Mouse (Mus musculus) stomach, postnatal 0 days (tissue): ENCODE results near the gene Dtnbp1. TPM values are rescaled to one million over a fixed set of nuclear protein-coding genes. Genes with fewer than 3 reads are reported as not detected.

Experiments
- ATAC-seq: fragments of 200-750 bp; cut with Nextera tagmentation; 2 replicates; pipeline ENCODE4 v1.8.0; 2017; ENCODE audit not compliant: low FRiP score, low TSS enrichment
- DNase-seq: peaks from one replicate; pipeline ENCODE4 v3.0.0-alpha.2; 2016; ENCODE audit warnings: low spot score
- H3K27ac ChIP-seq: fragments of 300-500 bp; sonication (generic); replicated peaks from 2 replicates; pipeline ENCODE4 v1.5.1; 2014; ENCODE audit warnings: mild to moderate bottlenecking, control low read depth
- H3K27me3 ChIP-seq: fragments of 300-500 bp; sonication (generic); 2 replicates; pipeline ENCODE4 v1.6.1; 2014; ENCODE audit warnings: low read length; ENCODE audit not compliant: control insufficient read depth, insufficient read depth
- H3K36me3 ChIP-seq: fragments of 300-500 bp; sonication (generic); 2 replicates; pipeline ENCODE4 v1.6.1; 2014; ENCODE audit warnings: low read length, mixed read lengths; ENCODE audit not compliant: control insufficient read depth, insufficient read depth
- H3K4me1 ChIP-seq: fragments of 300-500 bp; sonication (generic); replicated peaks from 2 replicates; pipeline ENCODE4 v1.6.1; 2014; ENCODE audit warnings: antibody characterized with exemption; ENCODE audit not compliant: control insufficient read depth, insufficient read depth
- H3K4me2 ChIP-seq: fragments of 300-500 bp; sonication (generic); replicated peaks from 2 replicates; pipeline ENCODE4 v1.6.1; 2014; ENCODE audit warnings: low read depth, mild to moderate bottlenecking, control low read depth, moderate library complexity
- H3K4me3 ChIP-seq: fragments of 300-500 bp; sonication (generic); 2 replicates; pipeline ENCODE4 v1.5.1; 2014; ENCODE audit warnings: low read depth, low read length, control low read depth
- H3K9ac ChIP-seq: fragments of 300-500 bp; sonication (generic); 2 replicates; pipeline ENCODE4 v1.6.1; 2014; ENCODE audit warnings: mild to moderate bottlenecking, low read length, control low read depth, mixed read lengths
- H3K9me3 ChIP-seq: fragments of 300-500 bp; sonication (generic); 2 replicates; pipeline ENCODE4 v1.6.1; 2016; ENCODE audit warnings: low read length; ENCODE audit not compliant: control insufficient read depth
- CTCF ChIP-seq: IDR thresholded peaks from 2 replicates; pipeline ENCODE4 v1.5.1; 2016; ENCODE audit warnings: antibody characterized with exemption, low read depth, mild to moderate bottlenecking, moderate library complexity
- EP300 ChIP-seq: optimal IDR thresholded peaks from 2 replicates; pipeline ENCODE3; 2016; ENCODE audit warnings: antibody characterized with exemption
- WGBS: fragments of 180-500 bp; shearing (Covaris S2); extraction: QIAGEN DNeasy Blood & Tissue Kit; methylation state at CpG from one replicate; pipeline ENCODE4 v1.1.7; 2014; 5-methylcytosine and 5-hydroxymethylcytosine counted together
- polyA plus RNA-seq: library from polyadenylated mRNA; unstranded; fragments of >200 nt; fragmentation: Nextera tagmentation; extraction: Ambion mirVana; gene quantifications from 2 replicates; pipeline ENCODE4 v1.2.1, GENCODE M21; 2015

The Dtnbp1 gene
- polyA plus RNA-seq, 1 experiment from 2014 or later: 47.7 TPM

GRCm38 (mm10) chr13:45006483-45006882 is 4.5 kb upstream of the Dtnbp1 start:
- 82% methylated on average over 5 of the region's 5 CpGs for WGBS
- no peak for DNase-seq
- Histone ChIP-seq H3K9ac (no peak overlapping the region), H3K9me3 (no peaks in the 10 kb centered on the region), H3K36me3 (no peaks in the 10 kb centered on the region), H3K4me3 (no peak overlapping the region), H3K4me1 (no peaks in the 10 kb centered on the region), H3K4me2 (no peak overlapping the region), H3K27me3 (no peaks in the 10 kb centered on the region), H3K27ac (no peak overlapping the region)
- TF ChIP-seq EP300 (no peak), CTCF (peak; percentile 67)
- no peak for ATAC-seq

- no peak for TF ChIP-seq EP300
- TF ChIP-seq CTCF: no peak
- no peak for DNase-seq
These were observed 3.9 kb upstream of the Dtnbp1 start for GRCm38 (mm10) chr13:45005861-45006260.

GRCm38 (mm10) chr13:45004987-45005592 is 3.1 kb upstream of the Dtnbp1 start:
- Histone ChIP-seq H3K4me1 (no peaks in the 10 kb centered on the region), H3K27ac (no peak overlapping the region), H3K4me2 (no peak overlapping the region), H3K9me3 (no peaks in the 10 kb centered on the region), H3K4me3 (no peak overlapping the region), H3K36me3 (no peaks in the 10 kb centered on the region), H3K9ac (no peak overlapping the region), H3K27me3 (no peaks in the 10 kb centered on the region)
- WGBS: 59% methylated on average over 5 of the region's 5 CpGs
- no peak for ATAC-seq
- TF ChIP-seq CTCF (no peak), EP300 (no peak)
- DNase-seq: no peak

More at GRCm38 (mm10) chr13:45005861-45006260, 3.9 kb upstream of the Dtnbp1 start:
- 65% methylated on average over 7 of the region's 7 CpGs for WGBS
- Histone ChIP-seq H3K4me1 (no peaks in the 10 kb centered on the region), H3K27ac (no peak overlapping the region), H3K27me3 (no peaks in the 10 kb centered on the region), H3K9me3 (no peaks in the 10 kb centered on the region), H3K36me3 (no peaks in the 10 kb centered on the region), H3K9ac (no peak overlapping the region), H3K4me2 (no peak overlapping the region), H3K4me3 (no peak overlapping the region)
- no peak for ATAC-seq

- Histone ChIP-seq H3K4me2 (no peak overlapping the region), H3K9ac (no peak overlapping the region), H3K27me3 (no peaks in the 10 kb centered on the region), H3K27ac (no peak overlapping the region), H3K36me3 (no peaks in the 10 kb centered on the region), H3K9me3 (no peaks in the 10 kb centered on the region), H3K4me1 (no peaks in the 10 kb centered on the region), H3K4me3 (no peak overlapping the region)
- DNase-seq (no peak), ATAC-seq (no peak)
- TF ChIP-seq CTCF (no peak), EP300 (no peak)
- WGBS: 70% methylated on average over 5 of the region's 5 CpGs
These were observed 1.1 kb upstream of the Dtnbp1 start for GRCm38 (mm10) chr13:45003026-45003425.

- no peaks in the 10 kb centered on the region for H3K9me3 ChIP-seq
- peak overlapping the region; percentile 82 for H3K27ac ChIP-seq
- peak overlapping the region; percentile 77 for H3K4me2 ChIP-seq
- under 1% methylated on average over 49 of the region's 52 CpGs for WGBS
- no peaks in the 10 kb centered on the region for H3K36me3 ChIP-seq
- DNase-seq (peak; percentile 73), ATAC-seq (peak; percentile 79)
- H3K9ac ChIP-seq: peak overlapping the region; percentile 89
- TF ChIP-seq EP300: no peak
- peak; percentile 15; the same call in 1 of the 2 replicates for TF ChIP-seq CTCF
- no peaks in the 10 kb centered on the region for H3K4me1 ChIP-seq
- H3K4me3 ChIP-seq: peak overlapping the region; percentile 85
- H3K27me3 ChIP-seq: no peaks in the 10 kb centered on the region
These were observed 578 bp downstream of the Dtnbp1 start for GRCm38 (mm10) chr13:45001228-45001910.

- Histone ChIP-seq H3K4me3 (peak overlapping the region; percentile 85), H3K4me1 (no peaks in the 10 kb centered on the region), H3K27me3 (no peaks in the 10 kb centered on the region), H3K9ac (peak overlapping the region; percentile 89), H3K36me3 (no peaks in the 10 kb centered on the region), H3K27ac (peak overlapping the region; percentile 82), H3K4me2 (peak overlapping the region; percentile 77), H3K9me3 (no peaks in the 10 kb centered on the region)
- WGBS: 13% methylated on average over 7 of the region's 7 CpGs
- ATAC-seq: no peak
- peak; percentile 62 for DNase-seq
- TF ChIP-seq CTCF (peak; percentile 69), EP300 (no peak)
These were observed 1.1 kb downstream of the Dtnbp1 start for GRCm38 (mm10) chr13:45000836-45001227.
